Mouse (Mus musculus) thymus, postnatal 10 days (tissue): ENCODE results near the gene Gm2244.
"Not testable (repeated sequence)": the region's sequence is repeated elsewhere in the genome, so short reads cannot be mapped to it uniquely, and the experiment has no call there.

Experiments used
- DNase-seq, 2 experiments: peaks; one replicate each; pipeline ENCODE4 v3.0.0; 2021; ENCODE audit warnings: low spot score in 2 of 2

Gm2244 gene

DNA sequence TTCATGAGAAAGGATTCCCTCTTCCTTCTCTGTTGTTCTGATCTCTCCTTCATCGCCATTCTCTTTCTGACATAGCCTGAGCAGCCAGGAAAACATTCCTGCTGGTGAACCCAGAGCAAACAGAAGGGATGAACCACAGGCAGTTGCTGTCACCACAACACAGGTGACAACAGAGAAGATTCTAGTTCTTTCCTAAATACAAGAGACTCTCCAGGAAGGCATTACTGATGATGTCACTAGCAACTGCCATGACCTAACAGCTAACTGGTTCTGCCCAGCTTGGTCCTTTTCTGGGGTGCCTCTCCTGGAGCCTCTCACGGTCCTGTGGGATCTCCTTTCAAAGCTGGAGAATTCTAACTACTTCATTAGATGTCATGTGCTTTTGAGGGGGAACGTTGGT lies at the start of gene Gm2244:
Gm2244 (minus strand) TSS at position 101 of the 400 bp plus-strand sequence.
- not testable (repeated sequence) for DNase-seq

DNA sequence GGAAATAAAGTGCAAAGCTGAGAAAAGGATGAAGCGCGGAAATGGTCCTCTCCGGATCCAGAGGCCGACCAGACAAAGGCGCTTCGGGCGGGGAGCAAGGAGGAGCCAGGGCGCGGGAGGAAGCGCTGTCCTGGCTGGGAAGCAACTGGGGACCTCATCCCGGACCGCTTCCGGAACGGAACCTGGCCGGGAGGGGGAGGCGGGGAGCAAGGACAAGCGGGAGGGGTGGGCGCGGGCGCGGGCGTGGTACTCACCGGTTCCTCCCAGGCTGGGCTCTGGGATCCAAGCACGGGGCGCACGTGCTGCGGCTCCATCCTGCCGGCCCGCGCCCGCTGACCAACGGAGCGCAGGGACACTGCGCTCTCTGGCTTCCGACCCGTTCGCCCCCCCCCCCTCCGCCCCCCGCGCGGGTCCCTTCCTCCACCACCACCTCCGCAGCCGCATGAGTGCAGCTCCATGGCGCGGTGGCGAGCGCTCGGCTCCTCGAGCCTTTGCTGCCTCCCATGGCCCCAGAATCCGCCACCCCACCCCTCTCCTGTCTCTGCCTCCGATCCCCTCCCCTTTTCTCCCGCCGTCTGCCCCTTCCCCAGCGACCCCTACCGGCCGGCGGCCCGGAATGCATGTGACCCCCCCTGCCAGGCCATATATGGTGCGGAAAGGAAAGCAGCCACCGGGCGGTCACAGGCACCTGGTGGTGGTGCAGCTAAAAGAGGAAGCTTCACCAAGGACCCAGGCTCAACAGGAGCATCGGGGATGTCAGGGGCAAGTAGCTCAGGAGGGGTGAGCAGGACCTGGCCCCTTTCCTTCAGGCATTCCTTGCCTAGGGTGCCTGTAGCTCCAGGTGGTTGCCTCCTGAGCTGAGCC lies 35.3 kb upstream of the Gm2244 start, which contains the start of gene Gm2237:
Gm2237 (minus strand) TSS at position 332 of the 864 bp plus-strand sequence.
- peak in 1 of 2 experiments; percentile 7 for DNase-seq
